Mouse (Mus musculus) frontal cortex, postnatal 36 days (tissue): Measurements from ENCODE around the gene Tspan13.

ENCODE experiments used
- DNase-seq, 2 experiments: peaks; one replicate each; pipeline ENCODE4 v3.0.0; 2022; ENCODE audit warnings: low spot score in 2 of 2

The Tspan13 gene

GRCm38 (mm10) chr12:36042348-36042778 is at the start of gene Tspan13:
Gene Tspan13, minus strand, starts transcription at chr12:36042500.
- peak; percentile 92 to 93 for DNase-seq

GRCm38 (mm10) chr12:36091964-36092363 is 49.7 kb upstream of the Tspan13 start:
- DNase-seq: no peak

GRCm38 (mm10) chr12:36089221-36089620 is 46.9 kb upstream of the Tspan13 start:
- DNase-seq: no peak

- no peak for DNase-seq
These were observed 46.5 kb upstream of the Tspan13 start for GRCm38 (mm10) chr12:36088804-36089203.

GRCm38 (mm10) chr12:36085380-36085779 is 43.1 kb upstream of the Tspan13 start:
- no peak for DNase-seq

GRCm38 (mm10) chr12:36078101-36078899 is 36.0 kb upstream of the Tspan13 start:
- DNase-seq: no peak

GRCm38 (mm10) chr12:36072860-36073259 is 30.6 kb upstream of the Tspan13 start:
- DNase-seq: no peak

GRCm38 (mm10) chr12:36070231-36070630 is 27.9 kb upstream of the Tspan13 start:
- no peak for DNase-seq

- no peak for DNase-seq
These were observed 25.2 kb upstream of the Tspan13 start for GRCm38 (mm10) chr12:36067538-36067937.

GRCm38 (mm10) chr12:36065911-36066310 is 23.6 kb upstream of the Tspan13 start:
- DNase-seq: peak in 1 of 2 experiments; percentile 38

GRCm38 (mm10) chr12:36057699-36058098 is 15.4 kb upstream of the Tspan13 start:
- no peak for DNase-seq

- DNase-seq: no peak
These were observed 8.0 kb upstream of the Tspan13 start for GRCm38 (mm10) chr12:36050276-36050675.

GRCm38 (mm10) chr12:36047593-36047992 is 5.3 kb upstream of the Tspan13 start:
- DNase-seq: no peak

- DNase-seq: no peak
These were observed 3.9 kb upstream of the Tspan13 start for GRCm38 (mm10) chr12:36046196-36046595.

- no peak for DNase-seq
These were observed 2.4 kb upstream of the Tspan13 start for GRCm38 (mm10) chr12:36044691-36045090.

GRCm38 (mm10) chr12:36041703-36042347 is 475 bp downstream of the Tspan13 start:
- peak; percentile 60 to 61 for DNase-seq

- no peak for DNase-seq
These were observed 1.1 kb downstream of the Tspan13 start for GRCm38 (mm10) chr12:36041281-36041589.

- no peak for DNase-seq
These were observed 1.6 kb downstream of the Tspan13 start for GRCm38 (mm10) chr12:36040571-36041280.

- DNase-seq: no peak
These were observed 2.7 kb downstream of the Tspan13 start for GRCm38 (mm10) chr12:36039541-36040084.

- no peak for DNase-seq
These were observed 5.5 kb downstream of the Tspan13 start for GRCm38 (mm10) chr12:36036776-36037175.

GRCm38 (mm10) chr12:36036121-36036520 is 6.2 kb downstream of the Tspan13 start:
- DNase-seq: no peak

- DNase-seq: no peak
These were observed 6.8 kb downstream of the Tspan13 start for GRCm38 (mm10) chr12:36035501-36035900.
